Mouse (Mus musculus): ENCODE measurements around the gene Fsd1. TPM values are rescaled to one million over a fixed set of nuclear protein-coding genes. Genes with fewer than 3 reads are reported as not detected.

The Fsd1 gene
- polyA plus RNA-seq, 1 experiment = 22.0 TPM

DNA sequence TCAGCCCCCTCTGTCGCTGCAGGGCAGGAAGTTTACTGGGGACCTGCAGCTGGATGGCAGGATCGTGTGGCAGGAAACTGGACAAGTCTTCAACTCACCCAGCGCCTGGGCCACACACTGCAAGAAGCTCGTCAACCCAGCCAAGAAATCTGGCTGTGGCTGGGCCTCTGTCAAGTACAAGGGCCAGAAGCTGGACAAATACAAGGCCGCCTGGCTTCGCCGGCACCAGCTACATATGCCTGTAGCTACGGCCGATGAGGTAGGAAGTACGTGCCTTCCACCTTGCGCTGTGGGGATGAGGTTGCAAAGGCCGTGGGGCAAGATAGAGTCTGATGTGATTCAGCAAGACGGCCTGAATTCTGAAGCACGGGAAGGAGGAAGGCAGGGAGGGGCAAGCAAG lies 23.9 kb downstream of the Fsd1 start:
- Histone ChIP-seq H3K4me3 (ENCODE audit: low read depth, low read length) (peak overlapping the region; percentile 94), H3K9me3 (replicated peaks; ENCODE audit: control insufficient read depth, insufficient read depth, low read length, poor library complexity, severe bottlenecking) (no peaks in the 10 kb centered on the region), H3K36me3 (ENCODE audit: control insufficient read depth, insufficient read depth, low read length, poor library complexity, severe bottlenecking) (peaks cover 18% of the 10 kb centered on the region), H3K4me1 (ENCODE audit: control insufficient read depth, insufficient read depth, low read length) (peaks cover 6% of the 10 kb centered on the region), H3K9ac (ENCODE audit: low read depth, poor library complexity, severe bottlenecking) (peak overlapping the region; percentile 38), H3K27me3 (ENCODE audit: control insufficient read depth, insufficient read depth, low read length, poor library complexity, severe bottlenecking) (no peaks in the 10 kb centered on the region), H3K27ac (ENCODE audit: insufficient read depth, low read length) (no peak overlapping the region)
- TF ChIP-seq EP300 (IDR thresholded peaks at IDR 0.05; ENCODE audit: insufficient read depth, low read depth, low read length) = no peak
- no peak for TF ChIP-seq CTCF (IDR thresholded peaks at IDR 0.05; ENCODE audit: low read depth, low read length)
- no peak for TF ChIP-seq POLR2A (IDR thresholded peaks at IDR 0.05; ENCODE audit: insufficient read depth, low read length)

DNA sequence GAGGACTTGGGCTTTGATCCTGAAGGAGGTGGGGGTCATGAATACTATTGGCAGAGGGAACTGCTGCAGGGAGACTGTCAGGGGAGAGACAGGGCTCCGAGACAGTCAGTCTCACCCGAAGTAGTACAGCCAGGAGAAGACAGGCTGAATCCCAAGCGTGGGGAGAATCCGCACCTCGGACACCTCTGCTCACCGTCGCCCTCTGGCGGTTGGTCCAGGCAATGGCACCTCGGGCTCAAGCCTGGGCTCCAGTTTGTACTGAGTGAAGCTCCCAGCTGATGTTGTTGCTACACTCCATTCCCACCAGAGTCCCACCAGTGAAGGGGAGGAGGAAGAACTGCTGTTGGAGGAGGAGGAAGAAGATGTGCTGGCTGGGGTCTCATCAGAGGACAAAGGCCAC lies 24.4 kb downstream of the Fsd1 start:
- Histone ChIP-seq H3K27me3 (ENCODE audit: control insufficient read depth, insufficient read depth, low read length, poor library complexity, severe bottlenecking) (no peaks in the 10 kb centered on the region), H3K9me3 (replicated peaks; ENCODE audit: control insufficient read depth, insufficient read depth, low read length, poor library complexity, severe bottlenecking) (no peaks in the 10 kb centered on the region), H3K9ac (ENCODE audit: low read depth, poor library complexity, severe bottlenecking) (peak overlapping the region; percentile 38; the same call in 1 of the 2 replicates), H3K4me3 (ENCODE audit: low read depth, low read length) (peak overlapping the region; percentile 94), H3K27ac (ENCODE audit: insufficient read depth, low read length) (no peak overlapping the region), H3K36me3 (ENCODE audit: control insufficient read depth, insufficient read depth, low read length, poor library complexity, severe bottlenecking) (peaks cover 22% of the 10 kb centered on the region), H3K4me1 (ENCODE audit: control insufficient read depth, insufficient read depth, low read length) (peaks cover 6% of the 10 kb centered on the region)
- TF ChIP-seq EP300 (IDR thresholded peaks at IDR 0.05; ENCODE audit: insufficient read depth, low read depth, low read length) = no peak
- TF ChIP-seq POLR2A (IDR thresholded peaks at IDR 0.05; ENCODE audit: insufficient read depth, low read length) = no peak
- TF ChIP-seq CTCF (IDR thresholded peaks at IDR 0.05; ENCODE audit: low read depth, low read length) = peak; percentile 95

DNA sequence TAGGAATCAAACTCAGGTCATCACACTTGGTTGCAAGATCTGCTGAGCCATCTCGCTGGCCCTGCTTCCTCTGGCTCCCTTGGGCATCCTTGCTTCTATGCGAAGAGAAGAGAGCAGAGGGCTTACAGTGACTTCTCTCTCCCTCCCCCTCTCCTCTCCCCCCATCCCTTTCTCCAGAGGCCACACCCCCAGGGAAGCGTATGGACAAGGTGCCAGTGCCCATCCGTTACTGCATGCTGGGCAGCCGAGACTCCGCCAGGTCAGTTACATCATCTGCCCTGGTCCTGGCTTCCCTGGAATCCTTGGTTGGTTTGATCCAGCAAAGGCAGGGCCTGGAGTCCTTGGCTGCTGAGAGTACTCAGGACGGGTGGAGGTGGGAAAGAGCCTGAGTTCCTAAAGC lies 25.1 kb downstream of the Fsd1 start:
- no peaks in the 10 kb centered on the region for H3K27me3 ChIP-seq (ENCODE audit: control insufficient read depth, insufficient read depth, low read length, poor library complexity, severe bottlenecking)
- H3K9ac ChIP-seq (ENCODE audit: low read depth, poor library complexity, severe bottlenecking) = no peak overlapping the region
- H3K4me1 ChIP-seq (ENCODE audit: control insufficient read depth, insufficient read depth, low read length) = peaks cover 6% of the 10 kb centered on the region
- no peak overlapping the region for H3K4me3 ChIP-seq (ENCODE audit: low read depth, low read length)
- TF ChIP-seq EP300 (IDR thresholded peaks at IDR 0.05; ENCODE audit: insufficient read depth, low read depth, low read length) (no peak), POLR2A (IDR thresholded peaks at IDR 0.05; ENCODE audit: insufficient read depth, low read length) (no peak), CTCF (IDR thresholded peaks at IDR 0.05; ENCODE audit: low read depth, low read length) (no peak)
- no peak overlapping the region for H3K27ac ChIP-seq (ENCODE audit: insufficient read depth, low read length)
- H3K9me3 ChIP-seq (replicated peaks; ENCODE audit: control insufficient read depth, insufficient read depth, low read length, poor library complexity, severe bottlenecking) = no peaks in the 10 kb centered on the region
- peaks cover 29% of the 10 kb centered on the region for H3K36me3 ChIP-seq (ENCODE audit: control insufficient read depth, insufficient read depth, low read length, poor library complexity, severe bottlenecking)

DNA sequence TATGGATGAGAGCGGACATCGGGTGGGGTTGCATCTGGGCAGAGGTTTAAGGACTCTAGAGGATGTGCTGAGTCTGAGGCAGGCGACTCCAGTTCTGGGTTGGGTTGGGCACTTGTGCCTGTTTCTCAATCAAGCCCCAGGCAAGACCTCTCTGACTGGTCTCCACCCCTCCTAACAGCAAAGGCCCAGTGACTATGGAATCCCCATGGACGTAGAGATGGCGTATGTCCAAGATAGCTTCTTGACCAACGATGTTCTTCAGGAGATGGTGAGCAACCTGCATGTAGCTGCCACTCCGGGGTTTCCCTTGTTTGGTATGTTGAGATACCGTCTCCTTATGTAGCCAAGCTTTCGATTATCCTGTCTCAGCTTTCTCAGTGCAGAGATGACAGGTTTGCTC lies 29.0 kb downstream of the Fsd1 start:
- TF ChIP-seq POLR2A (IDR thresholded peaks at IDR 0.05; ENCODE audit: insufficient read depth, low read length) (no peak), EP300 (IDR thresholded peaks at IDR 0.05; ENCODE audit: insufficient read depth, low read depth, low read length) (no peak), CTCF (IDR thresholded peaks at IDR 0.05; ENCODE audit: low read depth, low read length) (no peak)
- H3K9ac ChIP-seq (ENCODE audit: low read depth, poor library complexity, severe bottlenecking) = no peak overlapping the region
- peaks cover 39% of the 10 kb centered on the region for H3K36me3 ChIP-seq (ENCODE audit: control insufficient read depth, insufficient read depth, low read length, poor library complexity, severe bottlenecking)
- H3K9me3 ChIP-seq (replicated peaks; ENCODE audit: control insufficient read depth, insufficient read depth, low read length, poor library complexity, severe bottlenecking) = no peaks in the 10 kb centered on the region
- peaks cover 1% of the 10 kb centered on the region for H3K4me1 ChIP-seq (ENCODE audit: control insufficient read depth, insufficient read depth, low read length)
- H3K27me3 ChIP-seq (ENCODE audit: control insufficient read depth, insufficient read depth, low read length, poor library complexity, severe bottlenecking) = no peaks in the 10 kb centered on the region
- H3K27ac ChIP-seq (ENCODE audit: insufficient read depth, low read length) = no peak overlapping the region
- H3K4me3 ChIP-seq (ENCODE audit: low read depth, low read length) = no peak overlapping the region

DNA sequence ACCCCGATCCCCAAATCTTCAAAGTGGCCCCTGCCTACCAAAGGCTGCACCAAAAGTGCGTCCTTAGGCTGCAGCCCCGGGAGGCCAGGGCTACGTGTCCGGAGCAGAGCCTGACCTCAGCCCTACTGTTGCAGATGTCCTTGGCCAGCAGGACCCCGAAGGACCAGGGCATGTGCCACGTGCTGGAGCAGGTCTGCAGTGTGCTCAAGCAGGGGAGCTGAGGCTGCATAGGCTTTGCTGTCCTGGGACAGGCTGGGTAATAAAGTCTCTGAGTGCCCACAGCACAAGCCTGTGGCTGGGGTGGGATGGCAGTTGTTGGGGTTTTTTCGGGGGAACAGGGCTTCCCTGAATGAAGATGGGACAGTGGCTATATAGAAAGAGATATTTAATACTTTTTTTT lies 30.1 kb downstream of the Fsd1 start:
- Histone ChIP-seq H3K4me1 (ENCODE audit: control insufficient read depth, insufficient read depth, low read length) (no peaks in the 10 kb centered on the region), H3K9ac (ENCODE audit: low read depth, poor library complexity, severe bottlenecking) (no peak overlapping the region), H3K4me3 (ENCODE audit: low read depth, low read length) (no peak overlapping the region), H3K36me3 (ENCODE audit: control insufficient read depth, insufficient read depth, low read length, poor library complexity, severe bottlenecking) (peaks cover 37% of the 10 kb centered on the region), H3K9me3 (replicated peaks; ENCODE audit: control insufficient read depth, insufficient read depth, low read length, poor library complexity, severe bottlenecking) (no peaks in the 10 kb centered on the region), H3K27ac (ENCODE audit: insufficient read depth, low read length) (no peak overlapping the region), H3K27me3 (ENCODE audit: control insufficient read depth, insufficient read depth, low read length, poor library complexity, severe bottlenecking) (no peaks in the 10 kb centered on the region)
- TF ChIP-seq POLR2A (IDR thresholded peaks at IDR 0.05; ENCODE audit: insufficient read depth, low read length) (no peak), EP300 (IDR thresholded peaks at IDR 0.05; ENCODE audit: insufficient read depth, low read depth, low read length) (no peak), CTCF (IDR thresholded peaks at IDR 0.05; ENCODE audit: low read depth, low read length) (no peak)

DNA sequence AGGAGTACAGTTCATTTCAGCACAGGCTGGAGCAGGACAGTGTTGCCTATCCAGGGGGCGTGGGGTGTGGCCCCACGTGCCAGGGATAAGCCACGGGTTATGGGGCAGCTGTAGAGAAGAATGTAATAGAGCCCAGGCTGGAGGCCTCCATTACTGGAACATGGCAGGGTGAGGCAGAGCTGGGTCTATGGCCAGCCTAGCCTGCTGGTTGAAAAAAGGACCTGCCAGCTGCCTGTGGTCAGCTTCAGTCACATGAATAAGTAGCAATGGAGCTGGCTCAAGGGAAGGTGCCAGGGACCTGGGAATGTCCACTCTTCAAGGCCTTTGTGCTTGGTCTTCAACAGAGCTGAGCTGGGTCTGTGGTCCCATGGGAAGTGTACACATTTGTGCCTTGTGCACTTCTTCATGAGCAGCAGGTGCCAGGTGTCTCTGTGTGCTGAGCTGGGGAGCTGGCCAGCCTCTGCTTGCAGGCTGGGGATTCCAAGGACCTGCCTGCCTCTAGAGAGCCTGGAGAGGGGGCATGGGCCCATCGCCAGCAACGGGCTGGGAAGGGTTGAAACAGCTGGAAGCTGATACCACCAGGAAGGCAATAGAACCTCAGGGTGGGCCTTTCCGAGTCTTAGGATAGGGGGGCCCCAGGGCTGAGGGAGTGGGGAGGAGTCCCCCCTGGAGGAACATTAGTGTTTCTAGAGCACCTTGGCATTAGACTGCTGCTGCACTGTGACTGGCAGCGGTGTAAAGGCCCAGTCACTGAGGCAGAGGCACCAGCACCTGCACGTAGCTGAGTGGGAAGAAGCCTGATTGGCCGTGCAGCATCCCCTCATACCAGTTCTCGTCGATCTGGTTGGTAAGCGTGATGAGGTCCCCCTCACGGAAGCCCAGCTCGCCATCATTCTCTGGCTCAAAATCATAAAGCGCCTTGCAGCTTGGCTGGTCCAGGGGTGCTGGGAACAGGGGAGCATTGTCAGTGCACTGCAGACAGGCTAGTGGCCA lies 30.8 kb downstream of the Fsd1 start:
- Histone ChIP-seq H3K9me3 (replicated peaks; ENCODE audit: control insufficient read depth, insufficient read depth, low read length, poor library complexity, severe bottlenecking) (no peaks in the 10 kb centered on the region), H3K27me3 (ENCODE audit: control insufficient read depth, insufficient read depth, low read length, poor library complexity, severe bottlenecking) (no peaks in the 10 kb centered on the region), H3K36me3 (ENCODE audit: control insufficient read depth, insufficient read depth, low read length, poor library complexity, severe bottlenecking) (peaks cover 31% of the 10 kb centered on the region), H3K4me3 (ENCODE audit: low read depth, low read length) (no peak overlapping the region), H3K9ac (ENCODE audit: low read depth, poor library complexity, severe bottlenecking) (no peak overlapping the region), H3K27ac (ENCODE audit: insufficient read depth, low read length) (no peak overlapping the region), H3K4me1 (ENCODE audit: control insufficient read depth, insufficient read depth, low read length) (no peaks in the 10 kb centered on the region)
- TF ChIP-seq POLR2A (IDR thresholded peaks at IDR 0.05; ENCODE audit: insufficient read depth, low read length) (no peak), EP300 (IDR thresholded peaks at IDR 0.05; ENCODE audit: insufficient read depth, low read depth, low read length) (no peak), CTCF (IDR thresholded peaks at IDR 0.05; ENCODE audit: low read depth, low read length) (no peak)
